In the genomic region with DNA sequence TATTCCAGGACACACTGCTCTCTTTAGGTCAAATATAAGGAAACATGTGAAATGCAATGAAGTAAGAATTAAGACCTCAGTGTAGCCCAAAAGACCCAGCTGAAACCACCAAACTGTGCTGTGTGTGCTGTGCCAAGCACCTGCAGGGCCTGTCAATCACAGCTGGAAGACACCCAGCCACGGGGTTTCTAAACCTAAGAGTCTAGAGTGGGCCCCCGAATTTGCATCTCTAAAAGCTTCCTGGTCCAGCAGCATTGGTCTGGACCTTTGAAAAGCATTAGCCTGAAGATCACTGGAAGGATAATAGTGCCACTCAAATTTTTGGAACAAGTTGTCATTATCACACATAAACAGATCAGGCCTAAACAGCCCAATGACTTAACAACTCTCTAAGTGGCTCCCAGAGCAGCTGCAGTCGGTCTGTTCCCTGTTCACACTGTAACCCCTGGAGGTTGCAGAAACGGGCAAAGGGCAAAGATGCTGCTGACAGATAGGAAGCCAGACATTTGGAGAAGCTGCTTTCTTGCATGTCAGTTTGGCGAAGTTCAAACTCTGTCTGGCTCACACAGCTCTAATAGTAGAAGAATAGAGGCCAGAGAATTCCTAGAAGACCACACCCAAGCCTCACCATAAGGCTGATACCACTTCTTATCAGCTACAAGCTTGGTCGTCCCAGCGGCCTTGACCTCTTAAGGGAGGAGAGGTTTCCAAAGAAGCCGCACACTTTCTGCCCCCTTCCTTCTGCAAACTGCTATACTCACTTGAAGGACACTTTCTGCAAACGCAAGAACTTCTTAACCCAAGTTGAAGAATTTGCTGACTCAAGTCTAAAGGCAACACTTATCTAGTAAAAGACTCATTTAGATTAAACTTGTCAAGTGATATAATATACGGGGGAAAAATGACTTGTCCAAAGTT, we compare ENCODE assay signal across 8 mouse cellular contexts. TPM values are rescaled to one million over a fixed set of nuclear protein-coding genes. Genes with fewer than 3 reads are reported as not detected.
A peak's percentile ranks its signal among the peaks of the same experiment; 100 is the strongest.
DNase-seq lines count a peak whose midpoint lies in the region; ATAC-seq and TF ChIP-seq lines count a peak whose summit lies in the region.

No protein-coding gene starts in this region.

- no peaks in the 10 kb centered on the region for H3K9me3 ChIP-seq in heart, embryonic 12.5 days (replicated peaks)
- no peaks in the 10 kb centered on the region for H3K9me3 ChIP-seq in forebrain, embryonic 14.5 days (replicated peaks; ENCODE audit: control insufficient read depth, low read length)
- no peaks in the 10 kb centered on the region for H3K9me3 ChIP-seq in liver, embryonic 13.5 days (replicated peaks)

- intact Hi-C loops in heart, postnatal 25 days (cut with DNase I): loop anchor here (5.0 kb wide), 1 partner anchor 122 kb away; a partner anchor contains a TSS

- H3K4me1 ChIP-seq in heart, embryonic 12.5 days (replicated peaks): peaks cover 37% of the 10 kb centered on the region
- H3K4me1 ChIP-seq in forebrain, embryonic 14.5 days (ENCODE audit: control insufficient read depth, insufficient read depth, low read length): peaks cover 32% of the 10 kb centered on the region; the same call in 1 of the 2 replicates
- peaks cover 91% of the 10 kb centered on the region for H3K4me1 ChIP-seq in liver, embryonic 13.5 days (replicated peaks)
- no peaks in the 10 kb centered on the region for H3K4me1 ChIP-seq in cerebellum, adult 2 months (ENCODE audit: control insufficient read depth, insufficient read depth, low read length)

- no peak for DNase-seq in heart, postnatal 25 days (ENCODE audit: low spot score)
- DNase-seq in forebrain, embryonic 14.5 days (ENCODE audit: low spot score): peak; percentile 69
- peak; percentile 76 for DNase-seq in liver, embryonic 13.5 days
- peak; percentile 59 to 61 for DNase-seq in spleen, postnatal 36 days (ENCODE audit: low spot score in 2 of 2)
- DNase-seq in cerebellum, adult 2 months: no peak
- no peak for DNase-seq in adrenal gland, postnatal 14 days
- DNase-seq in cerebellum, adult 9-11 months: no peak

- H3K27me3 ChIP-seq in heart, embryonic 12.5 days (replicated peaks): peaks cover 6% of the 10 kb centered on the region; the same call in 1 of the 2 replicates
- H3K27me3 ChIP-seq in forebrain, embryonic 14.5 days (replicated peaks; ENCODE audit: control insufficient read depth, insufficient read depth, low read length): no peaks in the 10 kb centered on the region
- H3K27me3 ChIP-seq in liver, embryonic 13.5 days: no peaks in the 10 kb centered on the region
- H3K27me3 ChIP-seq in cerebellum, adult 2 months (ENCODE audit: control insufficient read depth, insufficient read depth, low read length): no peaks in the 10 kb centered on the region; the same call in 1 of the 2 replicates

- peak overlapping the region; percentile 19; the same call in 1 of the 2 replicates for H3K4me2 ChIP-seq in heart, embryonic 12.5 days
- peak overlapping the region; percentile 35 for H3K4me2 ChIP-seq in forebrain, embryonic 14.5 days (ENCODE audit: low read length)
- H3K4me2 ChIP-seq in liver, embryonic 13.5 days: peak overlapping the region; percentile 97

- WGBS in heart, embryonic 12.5 days: 36% methylated on average over 10 of the region's 10 CpGs
- WGBS in forebrain, embryonic 14.5 days: 49% methylated on average over 10 of the region's 10 CpGs
- WGBS in liver, embryonic 13.5 days (ENCODE audit: insufficient replicate concordance): 10% methylated on average over 10 of the region's 10 CpGs
- WGBS in cerebellum, adult 2 months: 62% methylated on average over 10 of the region's 10 CpGs

- no peak for TF ChIP-seq POLR2A in cerebellum, adult 2 months (IDR thresholded peaks at IDR 0.05; ENCODE audit: borderline replicate concordance, insufficient read depth, low read length)

- peak overlapping the region; percentile 49 for H3K27ac ChIP-seq in heart, embryonic 12.5 days (ENCODE audit: poor library complexity, severe bottlenecking)
- peak overlapping the region; percentile 44; the same call in 1 of the 2 replicates for H3K27ac ChIP-seq in forebrain, embryonic 14.5 days (ENCODE audit: low read depth, low read length)
- H3K27ac ChIP-seq in liver, embryonic 13.5 days: peak overlapping the region; percentile 98
- no peak overlapping the region for H3K27ac ChIP-seq in cerebellum, adult 2 months (ENCODE audit: insufficient read depth, low read length)

- H3K4me3 ChIP-seq in heart, embryonic 12.5 days: no peak overlapping the region
- no peak overlapping the region for H3K4me3 ChIP-seq in forebrain, embryonic 14.5 days (ENCODE audit: low read depth, low read length)
- peak overlapping the region; percentile 85 for H3K4me3 ChIP-seq in liver, embryonic 13.5 days (replicated peaks)
- H3K4me3 ChIP-seq in cerebellum, adult 2 months (replicated peaks; ENCODE audit: insufficient read depth, low read depth, low read length): no peak overlapping the region

- no peak for TF ChIP-seq CTCF in cerebellum, adult 2 months (IDR thresholded peaks at IDR 0.05; ENCODE audit: borderline replicate concordance, insufficient read depth, low read depth, low read length)

- ATAC-seq in heart, embryonic 12.5 days (ENCODE audit: insufficient number of reproducible peaks, low FRiP score): peak; percentile 36
- peak; percentile 40 for ATAC-seq in forebrain, embryonic 14.5 days
- peak; percentile 74 for ATAC-seq in liver, embryonic 13.5 days (ENCODE audit: low read depth)

- H3K36me3 ChIP-seq in heart, embryonic 12.5 days: no peaks in the 10 kb centered on the region
- H3K36me3 ChIP-seq in forebrain, embryonic 14.5 days (ENCODE audit: control insufficient read depth, insufficient read depth, low read length): no peaks in the 10 kb centered on the region
- peaks cover 16% of the 10 kb centered on the region for H3K36me3 ChIP-seq in liver, embryonic 13.5 days

- no peak overlapping the region for H3K9ac ChIP-seq in heart, embryonic 12.5 days
- no peak overlapping the region for H3K9ac ChIP-seq in forebrain, embryonic 14.5 days (ENCODE audit: low read length)
- peak overlapping the region; percentile 68 for H3K9ac ChIP-seq in liver, embryonic 13.5 days

RNA-seq across cellular contexts. Expression of a gene that starts 2.5 kb away (rescaled TPM):
- 11.1 and 12.7 TPM in 2 replicates for polyA plus RNA-seq in heart, embryonic 12.5 days (2016; fragmentation: Nextera tagmentation; extraction: Ambion mirVana)
- 100 to 1,000 TPM; 217 to 247 TPM for total RNA-seq in heart, postnatal 25 days (2021)
- polyA plus RNA-seq in forebrain, embryonic 14.5 days (2014; fragmentation: Nextera tagmentation; extraction: Ambion mirVana): 18.4 and 18.8 TPM in 2 replicates
- polyA plus RNA-seq in liver, embryonic 13.5 days (2015; fragmentation: Nextera tagmentation; extraction: Ambion mirVana): 28.7 and 44.7 TPM in 2 replicates
- polyA plus RNA-seq in cerebellum, adult 2 months (2012; rRNA removed): 15.4 and 15.7 TPM in 2 replicates
- 75.7 and 93.0 TPM in 2 replicates for total RNA-seq in adrenal gland, postnatal 14 days (2021)

RNA-seq across cellular contexts. Expression of a gene that starts 23.4 kb away (rescaled TPM):
- not detected in 2 replicates for polyA plus RNA-seq in heart, embryonic 12.5 days (2016; fragmentation: Nextera tagmentation; extraction: Ambion mirVana)
- total RNA-seq in heart, postnatal 25 days (2021): under 1 TPM in 1 of 2 experiments, not detected in 1; 0.10 TPM
- 0.04 TPM in 1 of 2 replicates, not detected in the other for polyA plus RNA-seq in forebrain, embryonic 14.5 days (2014; fragmentation: Nextera tagmentation; extraction: Ambion mirVana)
- not detected in 2 replicates for polyA plus RNA-seq in liver, embryonic 13.5 days (2015; fragmentation: Nextera tagmentation; extraction: Ambion mirVana)
- 0.06 TPM in 1 of 2 replicates, not detected in the other for polyA plus RNA-seq in cerebellum, adult 2 months (2012; rRNA removed)
- not detected in 2 replicates for total RNA-seq in adrenal gland, postnatal 14 days (2021)

RNA-seq across cellular contexts. Expression of a gene that starts 57.4 kb away (rescaled TPM):
- 29.3 and 32.5 TPM in 2 replicates for polyA plus RNA-seq in heart, embryonic 12.5 days (2016; fragmentation: Nextera tagmentation; extraction: Ambion mirVana)
- 10 to 100 TPM; 52.0 to 55.7 TPM for total RNA-seq in heart, postnatal 25 days (2021)
- polyA plus RNA-seq in forebrain, embryonic 14.5 days (2014; fragmentation: Nextera tagmentation; extraction: Ambion mirVana): 42.8 and 45.9 TPM in 2 replicates
- polyA plus RNA-seq in liver, embryonic 13.5 days (2015; fragmentation: Nextera tagmentation; extraction: Ambion mirVana): 26.2 and 28.7 TPM in 2 replicates
- 83.3 and 92.0 TPM in 2 replicates for polyA plus RNA-seq in cerebellum, adult 2 months (2012; rRNA removed)
- total RNA-seq in adrenal gland, postnatal 14 days (2021): 161 and 180 TPM in 2 replicates

Comparison
In these comparisons a context has a peak if more than half of its experiments do, and no peak if none do; other contexts are left out.
1. H3K4me2 ChIP-seq: peak in every context shown above with its lines; median percentile 97 in liver, embryonic 13.5 days; 35 in forebrain, embryonic 14.5 days; 19 in heart, embryonic 12.5 days.
2. DNase-seq: peak in forebrain, embryonic 14.5 days (single experiment), liver, embryonic 13.5 days (single experiment) and spleen, postnatal 36 days (2 of 2); none in heart, postnatal 25 days (single experiment), cerebellum, adult 2 months (0 of 2), adrenal gland, postnatal 14 days (single experiment) and cerebellum, adult 9-11 months (single experiment).
3. Peak in every context shown above with its lines, with median percentiles within 50 percentile points of each other: ATAC-seq.